Mouse (Mus musculus): ENCODE results near the gene 4930470P17Rik. TPM values are rescaled to one million over a fixed set of nuclear protein-coding genes. Genes with fewer than 3 reads are reported as not detected.

Gene 4930470P17Rik
- polyA plus RNA-seq, 1 experiment from 2014 or later: 0.36 TPM

GRCm38 (mm10) chr2:170596726-170597125, 5.1 kb downstream of the 4930470P17Rik start:
- WGBS: 18% methylated on average over 1 of the region's 1 CpGs
- ATAC-seq: no peak
- H3K4me2 ChIP-seq (ENCODE audit: low read length): no peak overlapping the region
- H3K36me3 ChIP-seq (ENCODE audit: control insufficient read depth, insufficient read depth, low read length): no peaks in the 10 kb centered on the region
- H3K4me3 ChIP-seq (ENCODE audit: low read length): no peak overlapping the region
- no peaks in the 10 kb centered on the region for H3K4me1 ChIP-seq (ENCODE audit: control insufficient read depth, insufficient read depth, low read depth, low read length)
- no peaks in the 10 kb centered on the region for H3K27me3 ChIP-seq (replicated peaks; ENCODE audit: control insufficient read depth, insufficient read depth, low read length)
- no peak overlapping the region for H3K9ac ChIP-seq (ENCODE audit: low read depth, low read length)
- no peaks in the 10 kb centered on the region for H3K9me3 ChIP-seq (ENCODE audit: control insufficient read depth, low read length)
- no peak overlapping the region for H3K27ac ChIP-seq (ENCODE audit: low read depth, low read length)

GRCm38 (mm10) chr2:170592161-170592560, 9.7 kb downstream of the 4930470P17Rik start:
- Histone ChIP-seq H3K9ac (ENCODE audit: low read depth, low read length) (no peak overlapping the region), H3K9me3 (ENCODE audit: control insufficient read depth, low read length) (no peaks in the 10 kb centered on the region), H3K27ac (ENCODE audit: low read depth, low read length) (no peak overlapping the region), H3K27me3 (replicated peaks; ENCODE audit: control insufficient read depth, insufficient read depth, low read length) (no peaks in the 10 kb centered on the region), H3K4me1 (ENCODE audit: control insufficient read depth, insufficient read depth, low read depth, low read length) (no peaks in the 10 kb centered on the region), H3K4me3 (ENCODE audit: low read length) (no peak overlapping the region), H3K36me3 (ENCODE audit: control insufficient read depth, insufficient read depth, low read length) (no peaks in the 10 kb centered on the region), H3K4me2 (ENCODE audit: low read length) (no peak overlapping the region)
- no peak for ATAC-seq
- 70% methylated on average over 6 of the region's 6 CpGs for WGBS

GRCm38 (mm10) chr2:170588369-170588900, 13.4 kb downstream of the 4930470P17Rik start:
- H3K4me3 ChIP-seq (ENCODE audit: low read length): no peak overlapping the region
- no peaks in the 10 kb centered on the region for H3K9me3 ChIP-seq (ENCODE audit: control insufficient read depth, low read length)
- no peaks in the 10 kb centered on the region for H3K27me3 ChIP-seq (replicated peaks; ENCODE audit: control insufficient read depth, insufficient read depth, low read length)
- no peak overlapping the region for H3K27ac ChIP-seq (ENCODE audit: low read depth, low read length)
- WGBS: 59% methylated on average over 9 of the region's 9 CpGs
- H3K9ac ChIP-seq (ENCODE audit: low read depth, low read length): no peak overlapping the region
- no peaks in the 10 kb centered on the region for H3K4me1 ChIP-seq (ENCODE audit: control insufficient read depth, insufficient read depth, low read depth, low read length)
- H3K36me3 ChIP-seq (ENCODE audit: control insufficient read depth, insufficient read depth, low read length): no peaks in the 10 kb centered on the region
- ATAC-seq: no peak
- H3K4me2 ChIP-seq (ENCODE audit: low read length): no peak overlapping the region

- Histone ChIP-seq H3K27me3 (replicated peaks; ENCODE audit: control insufficient read depth, insufficient read depth, low read length) (no peaks in the 10 kb centered on the region), H3K9me3 (ENCODE audit: control insufficient read depth, low read length) (no peaks in the 10 kb centered on the region), H3K27ac (ENCODE audit: low read depth, low read length) (no peak overlapping the region), H3K36me3 (ENCODE audit: control insufficient read depth, insufficient read depth, low read length) (no peaks in the 10 kb centered on the region), H3K4me2 (ENCODE audit: low read length) (no peak overlapping the region), H3K9ac (ENCODE audit: low read depth, low read length) (no peak overlapping the region), H3K4me1 (ENCODE audit: control insufficient read depth, insufficient read depth, low read depth, low read length) (no peaks in the 10 kb centered on the region), H3K4me3 (ENCODE audit: low read length) (no peak overlapping the region)
- ATAC-seq: no peak
- WGBS: 96% methylated on average over 13 of the region's 13 CpGs
These were observed 17.1 kb downstream of the 4930470P17Rik start for GRCm38 (mm10) chr2:170584678-170585077.

GRCm38 (mm10) chr2:170579551-170579950, 22.3 kb downstream of the 4930470P17Rik start:
- Histone ChIP-seq H3K27me3 (replicated peaks; ENCODE audit: control insufficient read depth, insufficient read depth, low read length) (no peaks in the 10 kb centered on the region), H3K4me2 (ENCODE audit: low read length) (no peak overlapping the region), H3K4me1 (ENCODE audit: control insufficient read depth, insufficient read depth, low read depth, low read length) (no peaks in the 10 kb centered on the region), H3K9ac (ENCODE audit: low read depth, low read length) (no peak overlapping the region), H3K27ac (ENCODE audit: low read depth, low read length) (no peak overlapping the region), H3K9me3 (ENCODE audit: control insufficient read depth, low read length) (no peaks in the 10 kb centered on the region), H3K36me3 (ENCODE audit: control insufficient read depth, insufficient read depth, low read length) (no peaks in the 10 kb centered on the region), H3K4me3 (ENCODE audit: low read length) (no peak overlapping the region)
- no peak for ATAC-seq
- 78% methylated on average over 10 of the region's 10 CpGs for WGBS

GRCm38 (mm10) chr2:170578588-170578987, 23.2 kb downstream of the 4930470P17Rik start:
- Histone ChIP-seq H3K9me3 (ENCODE audit: control insufficient read depth, low read length) (no peaks in the 10 kb centered on the region), H3K27me3 (replicated peaks; ENCODE audit: control insufficient read depth, insufficient read depth, low read length) (no peaks in the 10 kb centered on the region), H3K9ac (ENCODE audit: low read depth, low read length) (no peak overlapping the region), H3K4me1 (ENCODE audit: control insufficient read depth, insufficient read depth, low read depth, low read length) (no peaks in the 10 kb centered on the region), H3K27ac (ENCODE audit: low read depth, low read length) (no peak overlapping the region), H3K4me2 (ENCODE audit: low read length) (no peak overlapping the region), H3K36me3 (ENCODE audit: control insufficient read depth, insufficient read depth, low read length) (no peaks in the 10 kb centered on the region), H3K4me3 (ENCODE audit: low read length) (no peak overlapping the region)
- WGBS: 86% methylated on average over 5 of the region's 5 CpGs
- ATAC-seq: no peak

- WGBS: 84% methylated on average over 3 of the region's 3 CpGs
- H3K9ac ChIP-seq (ENCODE audit: low read depth, low read length): no peak overlapping the region
- no peaks in the 10 kb centered on the region for H3K36me3 ChIP-seq (ENCODE audit: control insufficient read depth, insufficient read depth, low read length)
- no peaks in the 10 kb centered on the region for H3K27me3 ChIP-seq (replicated peaks; ENCODE audit: control insufficient read depth, insufficient read depth, low read length)
- no peak for ATAC-seq
- H3K4me2 ChIP-seq (ENCODE audit: low read length): no peak overlapping the region
- no peaks in the 10 kb centered on the region for H3K9me3 ChIP-seq (ENCODE audit: control insufficient read depth, low read length)
- H3K27ac ChIP-seq (ENCODE audit: low read depth, low read length): no peak overlapping the region
- no peaks in the 10 kb centered on the region for H3K4me1 ChIP-seq (ENCODE audit: control insufficient read depth, insufficient read depth, low read depth, low read length)
- no peak overlapping the region for H3K4me3 ChIP-seq (ENCODE audit: low read length)
These were observed 24.3 kb downstream of the 4930470P17Rik start for GRCm38 (mm10) chr2:170577502-170577901.

- Histone ChIP-seq H3K9me3 (ENCODE audit: control insufficient read depth, low read length) (no peaks in the 10 kb centered on the region), H3K4me2 (ENCODE audit: low read length) (peak overlapping the region; percentile 2; the same call in 1 of the 2 replicates), H3K36me3 (ENCODE audit: control insufficient read depth, insufficient read depth, low read length) (no peaks in the 10 kb centered on the region), H3K9ac (ENCODE audit: low read depth, low read length) (no peak overlapping the region), H3K27ac (ENCODE audit: low read depth, low read length) (no peak overlapping the region), H3K4me1 (ENCODE audit: control insufficient read depth, insufficient read depth, low read depth, low read length) (no peaks in the 10 kb centered on the region), H3K4me3 (ENCODE audit: low read length) (no peak overlapping the region), H3K27me3 (replicated peaks; ENCODE audit: control insufficient read depth, insufficient read depth, low read length) (no peaks in the 10 kb centered on the region)
- 52% methylated on average over 12 of the region's 12 CpGs for WGBS
- no peak for ATAC-seq
These were observed 25.7 kb downstream of the 4930470P17Rik start for GRCm38 (mm10) chr2:170576077-170576476.

- no peaks in the 10 kb centered on the region for H3K27me3 ChIP-seq (replicated peaks; ENCODE audit: control insufficient read depth, insufficient read depth, low read length)
- no peak overlapping the region for H3K27ac ChIP-seq (ENCODE audit: low read depth, low read length)
- no peak overlapping the region for H3K4me2 ChIP-seq (ENCODE audit: low read length)
- no peaks in the 10 kb centered on the region for H3K36me3 ChIP-seq (ENCODE audit: control insufficient read depth, insufficient read depth, low read length)
- H3K9me3 ChIP-seq (ENCODE audit: control insufficient read depth, low read length): no peaks in the 10 kb centered on the region
- H3K4me1 ChIP-seq (ENCODE audit: control insufficient read depth, insufficient read depth, low read depth, low read length): no peaks in the 10 kb centered on the region
- no peak overlapping the region for H3K4me3 ChIP-seq (ENCODE audit: low read length)
- no peak overlapping the region for H3K9ac ChIP-seq (ENCODE audit: low read depth, low read length)
- WGBS: 93% methylated on average over 8 of the region's 8 CpGs
- ATAC-seq: no peak
These were observed 36.8 kb downstream of the 4930470P17Rik start for GRCm38 (mm10) chr2:170564995-170565394.
